Mouse (Mus musculus) right cerebral cortex, postnatal 4 days (tissue): ENCODE results near the gene Rnf113a2.

ENCODE experiments used
- DNase-seq: peaks from one replicate; pipeline ENCODE4 v3.0.0-alpha.2; 2022

Rnf113a2 gene

GRCm38 (mm10) chr12:84408819-84409507, 8.0 kb upstream of the Rnf113a2 start, which contains the start of the genes Entpd5 and Bbof1:
Entpd5 (minus strand) TSS chr12:84409029.
Bbof1 (plus strand) TSS chr12:84409071.
- DNase-seq: peak; percentile 91

- DNase-seq: no peak
Observed at GRCm38 (mm10) chr12:84417605-84417922, 568 bp downstream of the Rnf113a2 start.

DNA sequence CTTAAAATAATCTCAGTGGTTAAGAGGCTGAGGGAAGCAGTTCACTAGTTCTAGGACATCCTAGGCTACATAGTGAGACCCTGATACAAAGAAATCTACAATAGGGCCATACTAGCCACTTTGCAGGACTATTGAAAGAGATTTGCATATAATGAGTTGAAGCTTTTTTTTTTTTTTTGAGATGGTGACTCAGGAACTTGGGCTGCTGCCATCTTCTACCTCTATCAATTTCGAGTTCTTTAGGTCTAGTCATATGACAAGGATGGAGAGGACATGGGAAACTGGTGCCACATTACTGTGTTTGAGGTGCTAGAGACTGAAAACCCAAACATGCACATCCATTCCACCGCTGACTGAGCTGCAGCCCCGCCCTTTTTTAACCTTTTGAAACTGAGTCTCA, 7.0 kb downstream of the Rnf113a2 start:
- DNase-seq: no peak

GRCm38 (mm10) chr12:84429825-84430224, 12.8 kb downstream of the Rnf113a2 start:
- no peak for DNase-seq

DNA sequence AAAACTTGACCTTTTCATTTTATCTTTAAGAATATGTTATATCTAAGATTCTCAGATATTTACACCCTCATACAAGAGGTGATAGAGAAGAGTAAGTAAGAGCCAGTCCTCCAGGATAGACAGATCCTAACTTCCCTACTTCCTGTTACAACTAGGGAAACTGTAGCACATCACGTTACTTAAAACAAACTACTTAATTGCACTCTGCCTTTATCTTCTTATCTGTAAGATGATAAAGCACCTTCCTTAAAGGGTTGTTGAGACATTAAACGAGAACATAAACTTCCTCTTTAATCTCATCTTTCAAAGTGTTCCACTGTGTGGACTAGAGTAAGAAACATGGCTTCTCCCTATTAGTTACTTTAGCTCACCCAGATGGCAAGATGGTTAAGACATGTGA, 21.7 kb downstream of the Rnf113a2 start:
- no peak for DNase-seq

- DNase-seq: no peak
Observed at GRCm38 (mm10) chr12:84442526-84442925, 25.5 kb downstream of the Rnf113a2 start.

DNA sequence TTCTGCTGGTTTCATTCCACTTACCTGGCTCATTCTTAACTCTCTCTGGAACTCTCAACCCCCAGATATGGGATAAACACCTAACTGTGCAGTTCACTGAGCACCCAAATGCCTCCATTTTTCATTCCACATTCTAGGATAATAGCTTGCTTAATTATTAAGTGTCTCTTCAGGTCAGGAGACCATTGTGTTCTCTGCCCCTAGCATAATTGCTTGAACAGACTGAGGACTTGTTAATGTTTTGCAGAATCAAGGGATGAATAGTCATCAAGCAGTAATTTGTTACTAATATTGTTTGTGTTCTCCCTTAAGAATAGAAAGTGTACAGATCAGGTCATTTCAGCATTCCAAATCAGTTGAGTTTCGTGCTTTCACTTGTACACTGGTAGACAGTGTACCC, 30.4 kb downstream of the Rnf113a2 start:
- DNase-seq: no peak

GRCm38 (mm10) chr12:84448181-84448580, 31.2 kb downstream of the Rnf113a2 start:
- DNase-seq: no peak

DNA sequence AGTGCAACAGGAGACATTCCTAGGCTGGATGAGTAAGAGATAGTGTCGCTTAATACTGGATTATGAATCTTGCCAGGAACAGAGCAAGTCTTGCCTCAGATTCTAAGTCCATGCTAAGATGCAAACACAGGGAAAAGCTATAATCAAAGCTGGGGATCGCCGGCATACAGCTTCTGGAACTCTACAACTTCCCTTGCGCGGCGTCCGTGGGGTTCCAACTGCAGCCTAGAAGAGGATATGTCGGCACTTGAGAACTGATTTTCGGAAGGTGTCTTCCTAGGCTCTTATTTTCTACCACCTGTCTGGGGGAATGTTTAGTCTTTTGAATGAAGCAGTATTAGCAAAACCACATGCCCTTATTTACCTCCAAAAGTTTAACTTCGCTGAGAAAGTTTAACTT, 32.9 kb downstream of the Rnf113a2 start:
- no peak for DNase-seq

DNA sequence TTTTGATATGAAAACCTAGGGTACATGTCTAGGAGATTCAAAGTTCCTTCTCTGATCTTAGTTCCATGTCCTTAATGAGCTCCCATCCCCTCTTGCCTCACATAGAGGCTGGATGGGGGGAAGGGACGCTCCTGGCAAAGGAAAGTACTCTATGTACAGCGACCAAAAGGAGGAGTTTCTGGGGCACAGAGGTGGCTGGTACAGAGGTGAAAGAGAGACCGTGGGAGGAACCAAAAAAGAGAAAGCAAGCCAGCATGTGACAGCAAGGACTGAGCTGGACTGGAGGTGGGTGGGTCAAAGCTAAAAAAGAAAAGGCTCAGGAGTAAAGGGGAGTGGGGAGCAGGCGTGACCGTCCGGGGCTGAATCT, 33.3 kb downstream of the Rnf113a2 start:
- DNase-seq: no peak

- DNase-seq: peak; percentile 90
Observed at GRCm38 (mm10) chr12:84450718-84451646, 34.0 kb downstream of the Rnf113a2 start, which contains the start of the genes Aldh6a1 and Lin52. Aldh6a1 (minus strand) TSS chr12:84451004. Lin52 (plus strand) TSS chr12:84451422.

GRCm38 (mm10) chr12:84451801-84452200, 34.8 kb downstream of the Rnf113a2 start:
- no peak for DNase-seq

- DNase-seq: no peak
Observed at GRCm38 (mm10) chr12:84456911-84457310, 39.9 kb downstream of the Rnf113a2 start.

DNA sequence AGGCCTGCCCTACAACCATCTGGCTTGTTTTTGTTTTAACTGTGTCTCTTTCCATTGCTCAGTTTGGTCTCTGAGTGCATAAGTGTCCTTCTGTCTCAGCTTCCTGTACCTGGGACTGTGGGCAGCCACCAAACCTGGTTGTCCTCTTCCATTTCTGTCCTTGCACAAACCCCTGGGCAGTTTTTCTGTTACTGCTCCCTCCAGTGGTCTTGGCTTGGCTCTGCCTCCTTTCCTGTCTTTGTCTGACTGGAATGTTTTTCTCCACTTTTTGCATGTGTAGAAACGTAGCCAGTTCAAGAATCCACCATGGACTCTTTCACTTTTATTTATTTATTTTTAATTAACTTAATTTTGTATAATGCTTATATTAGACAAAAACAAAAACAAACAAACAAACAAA, 42.8 kb downstream of the Rnf113a2 start:
- DNase-seq: no peak

DNA sequence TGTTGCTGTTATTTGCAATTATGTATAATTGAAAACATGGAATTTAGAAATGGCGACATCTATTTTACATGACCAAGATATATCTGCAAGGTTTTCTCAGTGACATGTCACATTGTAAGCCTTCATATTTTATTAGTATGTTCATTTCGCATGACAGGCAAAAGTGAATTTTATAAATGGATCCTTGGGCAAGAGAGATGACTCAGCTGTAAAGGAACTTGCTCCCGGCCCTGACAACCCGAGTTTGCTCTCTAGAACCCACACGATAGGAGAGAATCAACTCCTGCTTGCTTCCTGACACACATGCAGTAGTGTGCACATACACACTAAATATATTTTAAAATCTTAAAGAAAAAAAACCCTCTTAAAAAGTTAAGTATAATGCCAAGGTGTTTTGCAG, 44.4 kb downstream of the Rnf113a2 start:
- DNase-seq: no peak

DNA sequence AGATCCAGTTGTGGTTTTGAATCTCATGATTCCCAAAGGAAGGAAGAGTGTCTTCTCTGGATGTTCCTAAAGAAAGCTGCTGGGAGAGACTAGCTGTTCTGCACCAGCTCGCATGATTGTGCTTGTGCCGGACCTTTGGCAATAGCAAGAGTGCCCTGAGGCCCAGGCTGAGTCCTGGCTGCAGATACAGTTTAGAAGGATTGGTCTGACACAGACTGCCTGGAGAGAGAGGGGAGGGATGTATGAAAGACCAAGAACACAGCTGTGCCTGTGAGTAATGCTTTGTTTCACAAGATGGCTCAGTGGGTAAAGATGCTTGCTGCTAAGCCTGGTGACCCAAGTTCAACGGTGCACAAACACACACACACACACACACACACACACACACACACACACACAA, 45.9 kb downstream of the Rnf113a2 start:
- no peak for DNase-seq
